Mouse (Mus musculus): ENCODE data around the gene Ttll12. TPM values are rescaled to one million over a fixed set of nuclear protein-coding genes. Genes with fewer than 3 reads are reported as not detected.

Ttll12 gene
- polyA plus RNA-seq, 1 experiment, result 7.7 TPM

- Histone ChIP-seq H3K4me3 (ENCODE audit: insufficient read depth, low read depth, low read length) (no peak overlapping the region), H3K27ac (replicated peaks; ENCODE audit: low read depth, low read length) (no peak overlapping the region), H3K4me1 (ENCODE audit: control insufficient read depth, insufficient read depth, insufficient read length, low read length) (peaks cover 2% of the 10 kb centered on the region; the same call in 1 of the 2 replicates)
Observed at GRCm38 (mm10) chr15:83603426-83603825, 8.5 kb upstream of the Ttll12 start.

GRCm38 (mm10) chr15:83603046-83603396 lies 8.1 kb upstream of the Ttll12 start:
- Histone ChIP-seq H3K4me1 (ENCODE audit: control insufficient read depth, insufficient read depth, insufficient read length, low read length) (peaks cover 2% of the 10 kb centered on the region; the same call in 1 of the 2 replicates), H3K4me3 (ENCODE audit: insufficient read depth, low read depth, low read length) (no peak overlapping the region), H3K27ac (replicated peaks; ENCODE audit: low read depth, low read length) (peak overlapping the region; percentile 63)

GRCm38 (mm10) chr15:83602372-83603045 lies 7.6 kb upstream of the Ttll12 start:
- H3K4me3 ChIP-seq (ENCODE audit: insufficient read depth, low read depth, low read length), result no peak overlapping the region
- peak overlapping the region; percentile 63 for H3K27ac ChIP-seq (replicated peaks; ENCODE audit: low read depth, low read length)
- H3K4me1 ChIP-seq (ENCODE audit: control insufficient read depth, insufficient read depth, insufficient read length, low read length), result peaks cover 2% of the 10 kb centered on the region; the same call in 1 of the 2 replicates

- Histone ChIP-seq H3K4me1 (ENCODE audit: control insufficient read depth, insufficient read depth, insufficient read length, low read length) (peaks cover 2% of the 10 kb centered on the region; the same call in 1 of the 2 replicates), H3K4me3 (ENCODE audit: insufficient read depth, low read depth, low read length) (no peak overlapping the region), H3K27ac (replicated peaks; ENCODE audit: low read depth, low read length) (no peak overlapping the region)
Observed at GRCm38 (mm10) chr15:83601185-83601584, 6.2 kb upstream of the Ttll12 start.

GRCm38 (mm10) chr15:83596833-83597232 lies 1.9 kb upstream of the Ttll12 start:
- no peak overlapping the region for H3K27ac ChIP-seq (replicated peaks; ENCODE audit: low read depth, low read length)
- no peak overlapping the region for H3K4me3 ChIP-seq (ENCODE audit: insufficient read depth, low read depth, low read length)
- H3K4me1 ChIP-seq (ENCODE audit: control insufficient read depth, insufficient read depth, insufficient read length, low read length), result peaks cover 12% of the 10 kb centered on the region; the same call in 1 of the 2 replicates

- Histone ChIP-seq H3K27ac (replicated peaks; ENCODE audit: low read depth, low read length) (no peak overlapping the region), H3K4me1 (ENCODE audit: control insufficient read depth, insufficient read depth, insufficient read length, low read length) (peaks cover 12% of the 10 kb centered on the region; the same call in 1 of the 2 replicates), H3K4me3 (ENCODE audit: insufficient read depth, low read depth, low read length) (peak overlapping the region; percentile 44)
Observed at GRCm38 (mm10) chr15:83595364-83595711, 381 bp upstream of the Ttll12 start.

- Histone ChIP-seq H3K4me3 (ENCODE audit: insufficient read depth, low read depth, low read length) (peak overlapping the region; percentile 89), H3K27ac (replicated peaks; ENCODE audit: low read depth, low read length) (no peak overlapping the region), H3K4me1 (ENCODE audit: control insufficient read depth, insufficient read depth, insufficient read length, low read length) (peaks cover 12% of the 10 kb centered on the region; the same call in 1 of the 2 replicates)
Observed at GRCm38 (mm10) chr15:83593702-83594512, 1.1 kb downstream of the Ttll12 start.

- Histone ChIP-seq H3K27ac (replicated peaks; ENCODE audit: low read depth, low read length) (no peak overlapping the region), H3K4me1 (ENCODE audit: control insufficient read depth, insufficient read depth, insufficient read length, low read length) (peaks cover 12% of the 10 kb centered on the region; the same call in 1 of the 2 replicates), H3K4me3 (ENCODE audit: insufficient read depth, low read depth, low read length) (no peak overlapping the region)
Observed at GRCm38 (mm10) chr15:83593189-83593585, 1.8 kb downstream of the Ttll12 start.

- peaks cover 12% of the 10 kb centered on the region; the same call in 1 of the 2 replicates for H3K4me1 ChIP-seq (ENCODE audit: control insufficient read depth, insufficient read depth, insufficient read length, low read length)
- no peak overlapping the region for H3K4me3 ChIP-seq (ENCODE audit: insufficient read depth, low read depth, low read length)
- H3K27ac ChIP-seq (replicated peaks; ENCODE audit: low read depth, low read length), result no peak overlapping the region
Observed at GRCm38 (mm10) chr15:83592260-83593188, 2.4 kb downstream of the Ttll12 start.

- Histone ChIP-seq H3K27ac (replicated peaks; ENCODE audit: low read depth, low read length) (no peak overlapping the region), H3K4me1 (ENCODE audit: control insufficient read depth, insufficient read depth, insufficient read length, low read length) (peaks cover 12% of the 10 kb centered on the region; the same call in 1 of the 2 replicates), H3K4me3 (ENCODE audit: insufficient read depth, low read depth, low read length) (no peak overlapping the region)
Observed at GRCm38 (mm10) chr15:83591758-83592157, 3.2 kb downstream of the Ttll12 start.

- Histone ChIP-seq H3K4me1 (ENCODE audit: control insufficient read depth, insufficient read depth, insufficient read length, low read length) (peaks cover 12% of the 10 kb centered on the region; the same call in 1 of the 2 replicates), H3K27ac (replicated peaks; ENCODE audit: low read depth, low read length) (no peak overlapping the region), H3K4me3 (ENCODE audit: insufficient read depth, low read depth, low read length) (no peak overlapping the region)
Observed at GRCm38 (mm10) chr15:83590841-83591240, 4.1 kb downstream of the Ttll12 start.

GRCm38 (mm10) chr15:83584741-83585220 lies 10.2 kb downstream of the Ttll12 start:
- Histone ChIP-seq H3K27ac (replicated peaks; ENCODE audit: low read depth, low read length) (no peak overlapping the region), H3K4me3 (ENCODE audit: insufficient read depth, low read depth, low read length) (no peak overlapping the region), H3K4me1 (ENCODE audit: control insufficient read depth, insufficient read depth, insufficient read length, low read length) (no peaks in the 10 kb centered on the region)

GRCm38 (mm10) chr15:83583419-83584156 lies 11.4 kb downstream of the Ttll12 start:
- Histone ChIP-seq H3K4me3 (ENCODE audit: insufficient read depth, low read depth, low read length) (no peak overlapping the region), H3K4me1 (ENCODE audit: control insufficient read depth, insufficient read depth, insufficient read length, low read length) (no peaks in the 10 kb centered on the region), H3K27ac (replicated peaks; ENCODE audit: low read depth, low read length) (no peak overlapping the region)

GRCm38 (mm10) chr15:83582931-83583330 lies 12.0 kb downstream of the Ttll12 start:
- H3K4me1 ChIP-seq (ENCODE audit: control insufficient read depth, insufficient read depth, insufficient read length, low read length), result no peaks in the 10 kb centered on the region
- no peak overlapping the region for H3K4me3 ChIP-seq (ENCODE audit: insufficient read depth, low read depth, low read length)
- H3K27ac ChIP-seq (replicated peaks; ENCODE audit: low read depth, low read length), result no peak overlapping the region
